Mouse (Mus musculus): ENCODE measurements around the gene Zbtb4. TPM values are rescaled to one million over a fixed set of nuclear protein-coding genes. Genes with fewer than 3 reads are reported as not detected.

Zbtb4 gene
- polyA plus RNA-seq, 1 experiment from 2014 or later = 6.6 TPM

DNA sequence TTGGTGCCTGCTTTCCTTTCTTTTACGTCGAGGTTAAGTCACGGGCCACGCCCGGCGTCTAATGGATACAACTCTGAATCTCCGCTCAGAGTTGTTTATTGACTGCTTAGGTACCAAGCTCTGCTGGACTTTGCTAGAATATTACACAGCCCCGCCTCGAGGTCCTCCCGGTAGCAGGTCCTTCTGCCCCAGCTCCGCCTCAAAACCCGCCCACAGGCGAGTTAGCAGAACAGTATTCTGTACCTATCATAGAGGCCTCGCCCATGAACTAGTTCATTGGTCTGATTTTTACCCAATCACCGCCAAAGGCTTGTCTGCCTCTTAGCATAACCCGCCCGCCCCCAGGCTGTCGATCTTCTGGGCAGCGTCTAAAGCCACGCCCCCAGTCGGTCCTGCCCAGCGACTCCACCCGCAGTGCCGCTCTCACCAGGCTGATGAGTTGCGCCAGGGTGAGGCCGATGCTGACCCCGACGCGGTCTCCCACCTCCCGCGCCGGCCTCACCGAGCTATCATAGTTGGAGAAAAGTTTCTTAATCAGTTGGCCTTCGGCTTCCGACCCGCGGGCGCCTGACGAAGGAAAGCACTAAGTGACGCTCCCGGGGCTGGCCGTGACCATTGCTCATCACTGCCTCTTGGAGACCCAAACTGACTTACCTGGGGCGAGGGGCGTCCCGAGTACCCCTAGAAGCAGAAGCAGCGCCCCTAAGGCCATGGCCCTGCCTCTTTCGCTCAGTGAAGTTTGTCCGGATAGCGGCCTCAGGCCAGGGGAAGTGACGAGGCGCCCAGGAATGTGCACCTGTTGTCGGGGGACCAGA lies 29.7 kb downstream of the Zbtb4 start, which contains the start of gene Chrnb1:
Chrnb1 (minus strand) TSS at position 776 of the 815 bp plus-strand sequence.
- WGBS = 1% methylated on average over 50 of the region's 52 CpGs
- Histone ChIP-seq H3K4me3 (ENCODE audit: low read depth, low read length) (peak within 1 kb of the TSS; percentile 47), H3K4me2 (replicated peaks; ENCODE audit: low read depth, low read length) (peak within 1 kb of the TSS; percentile 88), H3K4me1 (ENCODE audit: insufficient read depth, low read depth, low read length) (0 out of 2 replicates have a peak, but pooled peaks cover 9% of the 10 kb centered on the region), H3K9ac (replicated peaks; ENCODE audit: low read depth) (peak within 1 kb of the TSS; percentile 34), H3K27ac (ENCODE audit: low read length) (peak within 1 kb of the TSS; percentile 54), H3K36me3 (ENCODE audit: insufficient read depth, low read length) (no peaks in the 10 kb centered on the region), H3K27me3 (replicated peaks; ENCODE audit: insufficient read depth, low read length) (no peaks in the 10 kb centered on the region), H3K9me3 (ENCODE audit: low read length) (no peaks in the 10 kb centered on the region)
- DNase-seq (ENCODE audit: low spot score) = peak; percentile 100
- peak; percentile 99 for ATAC-seq
- TF ChIP-seq CTCF (IDR thresholded peaks at IDR 0.05) (peak; percentile 18; the same call in 1 of the 2 replicates), EP300 (IDR thresholded peaks at IDR 0.05) (no peak)

- no peak for ATAC-seq
- no peak for TF ChIP-seq CTCF (IDR thresholded peaks at IDR 0.05)
- TF ChIP-seq EP300 (IDR thresholded peaks at IDR 0.05) = no peak
- H3K9ac ChIP-seq (replicated peaks; ENCODE audit: low read depth) = no peak overlapping the region; the same call in 1 of the 2 replicates
- H3K27ac ChIP-seq (ENCODE audit: low read length) = 0 out of 2 replicates have a peak overlapping the region, but pooled peaks have one; percentile 54
- peak overlapping the region; percentile 88 for H3K4me2 ChIP-seq (replicated peaks; ENCODE audit: low read depth, low read length)
- H3K36me3 ChIP-seq (ENCODE audit: insufficient read depth, low read length) = no peaks in the 10 kb centered on the region
- peak; percentile 32 for DNase-seq (ENCODE audit: low spot score)
- peaks cover 11% of the 10 kb centered on the region; the same call in 1 of the 2 replicates for H3K4me1 ChIP-seq (ENCODE audit: insufficient read depth, low read depth, low read length)
- H3K27me3 ChIP-seq (replicated peaks; ENCODE audit: insufficient read depth, low read length) = no peaks in the 10 kb centered on the region
- H3K4me3 ChIP-seq (ENCODE audit: low read depth, low read length) = peak overlapping the region; percentile 47
- WGBS = 3% methylated on average over 13 of the region's 13 CpGs
- H3K9me3 ChIP-seq (ENCODE audit: low read length) = no peaks in the 10 kb centered on the region
These were observed 30.3 kb downstream of the Zbtb4 start for GRCm38 (mm10) chr11:69795983-69796435.

DNA sequence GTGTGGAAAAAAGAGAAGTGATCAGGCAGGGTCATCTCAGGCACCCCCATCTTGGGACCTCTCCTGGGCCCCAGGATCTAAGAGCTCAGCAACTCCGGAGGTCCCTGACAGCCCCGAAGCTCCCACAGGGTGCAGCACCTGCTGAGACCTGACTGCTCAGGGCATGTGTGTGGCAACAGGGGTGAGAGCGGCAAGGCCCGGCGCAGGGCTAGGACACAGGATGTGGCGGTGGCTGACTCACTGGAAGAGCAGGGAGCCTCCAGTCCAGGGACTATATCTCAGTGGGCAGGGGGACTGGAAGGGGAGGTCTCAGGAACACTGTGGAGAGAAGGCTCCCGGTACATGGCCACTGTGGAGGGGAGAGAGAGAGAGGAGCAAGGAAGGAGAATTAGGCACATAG lies 32.2 kb downstream of the Zbtb4 start:
- no peak for TF ChIP-seq EP300 (IDR thresholded peaks at IDR 0.05)
- TF ChIP-seq CTCF (IDR thresholded peaks at IDR 0.05) = no peak
- WGBS = 74% methylated on average over 7 of the region's 7 CpGs
- no peak for ATAC-seq
- DNase-seq (ENCODE audit: low spot score) = no peak
- no peak overlapping the region for H3K4me2 ChIP-seq (replicated peaks; ENCODE audit: low read depth, low read length)
- no peaks in the 10 kb centered on the region for H3K36me3 ChIP-seq (ENCODE audit: insufficient read depth, low read length)
- no peak overlapping the region for H3K4me3 ChIP-seq (ENCODE audit: low read depth, low read length)
- H3K4me1 ChIP-seq (ENCODE audit: insufficient read depth, low read depth, low read length) = peaks cover 27% of the 10 kb centered on the region; the same call in 1 of the 2 replicates
- H3K27me3 ChIP-seq (replicated peaks; ENCODE audit: insufficient read depth, low read length) = 0 out of 2 replicates have a peak, but pooled peaks cover 6% of the 10 kb centered on the region
- no peak overlapping the region for H3K9ac ChIP-seq (replicated peaks; ENCODE audit: low read depth)
- H3K9me3 ChIP-seq (ENCODE audit: low read length) = no peaks in the 10 kb centered on the region
- H3K27ac ChIP-seq (ENCODE audit: low read length) = no peak overlapping the region

GRCm38 (mm10) chr11:69799394-69800137 lies 33.9 kb downstream of the Zbtb4 start:
- Histone ChIP-seq H3K27ac (ENCODE audit: low read length) (no peak overlapping the region), H3K4me2 (replicated peaks; ENCODE audit: low read depth, low read length) (0 out of 2 replicates have a peak overlapping the region, but pooled peaks have one; percentile 86), H3K27me3 (replicated peaks; ENCODE audit: insufficient read depth, low read length) (0 out of 2 replicates have a peak, but pooled peaks cover 6% of the 10 kb centered on the region), H3K4me3 (ENCODE audit: low read depth, low read length) (no peak overlapping the region), H3K36me3 (ENCODE audit: insufficient read depth, low read length) (no peaks in the 10 kb centered on the region), H3K9ac (replicated peaks; ENCODE audit: low read depth) (no peak overlapping the region), H3K9me3 (ENCODE audit: low read length) (no peaks in the 10 kb centered on the region), H3K4me1 (ENCODE audit: insufficient read depth, low read depth, low read length) (peaks cover 41% of the 10 kb centered on the region; the same call in 1 of the 2 replicates)
- 25% methylated on average over 11 of the region's 12 CpGs for WGBS
- DNase-seq (ENCODE audit: low spot score) (peak; percentile 22), ATAC-seq (no peak)
- TF ChIP-seq EP300 (IDR thresholded peaks at IDR 0.05) (no peak), CTCF (IDR thresholded peaks at IDR 0.05) (no peak)

DNA sequence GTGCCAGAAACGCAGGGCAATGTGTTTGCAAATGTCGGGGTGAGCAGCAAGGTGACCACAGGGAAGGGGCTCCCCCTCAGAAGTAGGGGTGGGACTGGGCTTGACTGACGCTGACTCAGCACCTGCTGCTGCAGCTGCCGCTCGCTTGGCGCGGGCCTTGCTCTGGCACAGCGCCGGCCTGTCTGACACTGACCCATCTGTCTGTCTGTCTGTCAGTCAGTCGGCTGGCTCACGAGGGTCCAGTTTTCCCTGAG lies 34.4 kb downstream of the Zbtb4 start:
- H3K27ac ChIP-seq (ENCODE audit: low read length) = no peak overlapping the region
- H3K27me3 ChIP-seq (replicated peaks; ENCODE audit: insufficient read depth, low read length) = 0 out of 2 replicates have a peak, but pooled peaks cover 6% of the 10 kb centered on the region
- no peak for TF ChIP-seq EP300 (IDR thresholded peaks at IDR 0.05)
- WGBS = 1% methylated on average over 11 of the region's 11 CpGs
- no peaks in the 10 kb centered on the region for H3K36me3 ChIP-seq (ENCODE audit: insufficient read depth, low read length)
- H3K9me3 ChIP-seq (ENCODE audit: low read length) = no peaks in the 10 kb centered on the region
- peaks cover 40% of the 10 kb centered on the region; the same call in 1 of the 2 replicates for H3K4me1 ChIP-seq (ENCODE audit: insufficient read depth, low read depth, low read length)
- DNase-seq (ENCODE audit: low spot score) = peak; percentile 37
- no peak overlapping the region for H3K4me3 ChIP-seq (ENCODE audit: low read depth, low read length)
- ATAC-seq = no peak
- H3K9ac ChIP-seq (replicated peaks; ENCODE audit: low read depth) = no peak overlapping the region
- H3K4me2 ChIP-seq (replicated peaks; ENCODE audit: low read depth, low read length) = 0 out of 2 replicates have a peak overlapping the region, but pooled peaks have one; percentile 86

All from lung, postnatal 0 days (tissue).